Mouse (Mus musculus): ENCODE measurements around the gene Foxf2. TPM values are rescaled to one million over a fixed set of nuclear protein-coding genes. Genes with fewer than 3 reads are reported as not detected.
A peak's percentile ranks its signal among the peaks of the same experiment; 100 is the strongest.

Foxf2 gene
- polyA plus RNA-seq, 1 experiment from 2014 or later, result 5.2 TPM

DNA sequence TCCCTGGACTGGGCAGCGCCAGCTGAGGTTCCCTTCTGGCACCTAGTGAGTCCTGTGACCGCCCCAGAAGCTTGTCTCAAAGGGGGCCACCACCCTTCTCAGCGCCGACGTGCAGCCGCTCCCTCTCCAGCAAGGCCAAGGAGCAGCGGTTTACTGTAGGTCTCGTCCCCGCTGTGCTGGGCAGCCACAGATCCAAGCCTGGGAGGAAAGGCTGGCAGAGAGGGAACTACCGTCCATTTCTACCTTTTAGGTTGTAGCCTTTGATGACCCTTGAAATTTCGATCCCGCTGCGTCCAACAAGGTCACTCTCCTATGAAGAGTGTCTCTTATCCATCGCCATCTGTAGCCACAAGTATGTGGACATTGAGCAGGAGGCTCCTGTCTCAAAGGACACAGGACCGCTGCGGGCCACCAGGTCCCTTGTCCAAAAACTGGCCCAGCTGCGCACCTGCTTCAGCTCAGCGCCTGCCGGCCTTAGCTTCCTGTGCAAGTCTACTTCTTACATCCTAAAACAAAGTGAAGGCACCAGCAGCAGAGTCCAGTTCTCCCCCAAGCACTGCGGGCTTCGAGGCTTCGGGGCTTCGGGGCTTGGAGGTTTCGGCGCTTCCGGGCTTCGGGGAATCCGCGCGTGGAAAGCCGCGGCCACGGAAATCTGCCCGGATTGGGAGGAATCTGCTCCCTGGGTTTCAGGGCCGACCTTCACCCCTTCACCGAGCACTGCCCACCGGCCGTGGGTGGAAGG, 10.7 kb upstream of the Foxf2 start:
- Histone ChIP-seq H3K9ac (ENCODE audit: low read length) (no peak overlapping the region), H3K36me3 (ENCODE audit: control insufficient read depth, insufficient read depth, low read length) (no peaks in the 10 kb centered on the region), H3K9me3 (ENCODE audit: control insufficient read depth, low read length) (no peaks in the 10 kb centered on the region), H3K27ac (ENCODE audit: low read depth, low read length) (no peak overlapping the region), H3K4me2 (ENCODE audit: low read depth) (no peak overlapping the region), H3K4me3 (ENCODE audit: low read depth, low read length) (no peak overlapping the region), H3K27me3 (ENCODE audit: control insufficient read depth, insufficient read depth, low read length) (peaks cover 82% of the 10 kb centered on the region), H3K4me1 (ENCODE audit: control insufficient read depth, insufficient read depth, low read length) (no peaks in the 10 kb centered on the region)
- no peak for ATAC-seq (ENCODE audit: insufficient read depth, low FRiP score, low TSS enrichment)
- under 1% methylated on average over 38 of the region's 38 CpGs for WGBS
- DNase-seq (ENCODE audit: low spot score), result peak; percentile 49

DNA sequence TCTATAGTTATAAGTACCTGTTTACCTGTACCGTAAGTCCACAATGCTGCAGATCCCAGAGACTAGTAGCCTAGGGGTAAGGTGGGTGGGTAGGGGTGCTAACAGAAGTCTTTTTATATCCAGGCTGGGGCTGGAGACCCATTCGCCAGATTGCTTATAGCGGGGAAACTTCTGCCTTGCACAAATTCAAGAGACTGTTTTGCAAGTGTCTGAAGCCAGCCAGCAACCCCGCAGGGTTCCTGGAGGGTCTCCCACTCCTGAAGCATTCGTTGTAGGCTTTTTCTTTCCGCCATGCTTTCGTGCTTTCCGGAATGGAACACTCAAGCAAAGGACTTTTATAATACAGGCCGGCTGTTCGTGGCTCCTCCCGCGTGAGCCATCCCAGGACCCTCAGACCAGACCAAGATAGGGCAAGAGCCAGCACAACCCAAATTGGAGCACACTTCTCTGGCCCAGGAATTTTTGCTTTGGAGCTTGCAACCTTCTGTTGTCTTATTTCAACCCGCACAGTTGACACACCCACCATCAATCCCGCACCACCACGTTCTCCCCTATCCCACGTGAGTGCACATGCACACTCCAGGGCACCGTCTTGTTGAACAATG, 10.0 kb upstream of the Foxf2 start:
- 2% methylated on average over 17 of the region's 17 CpGs for WGBS
- DNase-seq (ENCODE audit: low spot score) (peak; percentile 34), ATAC-seq (ENCODE audit: insufficient read depth, low FRiP score, low TSS enrichment) (no peak)
- no peak overlapping the region for H3K9ac ChIP-seq (ENCODE audit: low read length)
- H3K4me1 ChIP-seq (ENCODE audit: control insufficient read depth, insufficient read depth, low read length), result no peaks in the 10 kb centered on the region
- H3K4me3 ChIP-seq (ENCODE audit: low read depth, low read length), result no peak overlapping the region
- H3K27me3 ChIP-seq (ENCODE audit: control insufficient read depth, insufficient read depth, low read length), result peaks cover 89% of the 10 kb centered on the region
- H3K36me3 ChIP-seq (ENCODE audit: control insufficient read depth, insufficient read depth, low read length), result no peaks in the 10 kb centered on the region
- H3K4me2 ChIP-seq (ENCODE audit: low read depth), result no peak overlapping the region
- H3K27ac ChIP-seq (ENCODE audit: low read depth, low read length), result no peak overlapping the region
- H3K9me3 ChIP-seq (ENCODE audit: control insufficient read depth, low read length), result no peaks in the 10 kb centered on the region

DNA sequence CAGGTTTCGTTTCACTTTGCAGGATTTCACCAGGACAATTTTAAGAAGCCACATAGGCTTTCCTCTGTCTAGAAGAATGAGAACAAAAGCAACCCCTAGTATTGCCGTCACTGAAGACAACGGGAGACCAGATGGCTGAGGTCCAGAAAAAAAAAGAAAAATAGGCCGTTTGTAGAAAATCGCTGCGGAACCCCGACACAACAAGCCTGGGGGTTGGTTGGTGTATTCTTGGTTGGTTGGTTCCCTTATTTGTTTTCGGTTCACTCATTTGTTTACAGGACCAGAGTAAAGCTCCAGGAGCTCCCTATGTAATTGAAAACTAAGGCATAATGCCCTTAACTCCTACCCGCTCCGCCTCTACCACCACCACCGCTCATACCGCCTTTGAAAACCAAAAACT, 7.6 kb upstream of the Foxf2 start:
- no peaks in the 10 kb centered on the region for H3K4me1 ChIP-seq (ENCODE audit: control insufficient read depth, insufficient read depth, low read length)
- ATAC-seq (ENCODE audit: insufficient read depth, low FRiP score, low TSS enrichment) (no peak), DNase-seq (ENCODE audit: low spot score) (no peak)
- H3K27ac ChIP-seq (ENCODE audit: low read depth, low read length), result no peak overlapping the region
- H3K9me3 ChIP-seq (ENCODE audit: control insufficient read depth, low read length), result no peaks in the 10 kb centered on the region
- H3K27me3 ChIP-seq (ENCODE audit: control insufficient read depth, insufficient read depth, low read length), result peaks cover 98% of the 10 kb centered on the region
- 0% methylated on average over 12 of the region's 12 CpGs for WGBS
- H3K4me2 ChIP-seq (ENCODE audit: low read depth), result peak overlapping the region; percentile 40
- H3K4me3 ChIP-seq (ENCODE audit: low read depth, low read length), result no peak overlapping the region
- no peak overlapping the region for H3K9ac ChIP-seq (ENCODE audit: low read length)
- no peaks in the 10 kb centered on the region for H3K36me3 ChIP-seq (ENCODE audit: control insufficient read depth, insufficient read depth, low read length)

DNA sequence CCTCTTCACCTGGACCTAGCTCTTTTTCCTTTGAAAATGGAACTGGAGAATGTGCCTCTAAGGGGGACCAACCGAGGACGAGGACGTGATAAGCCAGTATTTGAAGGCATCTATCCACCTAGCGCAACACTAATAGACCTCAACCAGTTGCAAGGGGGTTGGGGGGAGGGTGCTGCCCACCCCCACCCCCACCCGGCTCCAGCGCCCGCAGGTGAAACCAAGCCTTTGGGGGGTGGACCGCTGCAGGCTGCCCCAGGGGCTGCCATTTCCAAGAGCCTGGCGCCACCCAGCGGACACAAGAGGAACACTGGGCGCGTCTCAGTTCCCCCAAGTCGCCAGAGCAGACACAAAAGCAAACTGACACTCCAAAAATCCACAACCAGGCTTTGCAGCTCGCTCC, 7.2 kb upstream of the Foxf2 start:
- peak; percentile 39; the same call in 1 of the 2 replicates for ATAC-seq (ENCODE audit: insufficient read depth, low FRiP score, low TSS enrichment)
- peak; percentile 84 for DNase-seq (ENCODE audit: low spot score)
- H3K27me3 ChIP-seq (ENCODE audit: control insufficient read depth, insufficient read depth, low read length), result peaks cover 98% of the 10 kb centered on the region

DNA sequence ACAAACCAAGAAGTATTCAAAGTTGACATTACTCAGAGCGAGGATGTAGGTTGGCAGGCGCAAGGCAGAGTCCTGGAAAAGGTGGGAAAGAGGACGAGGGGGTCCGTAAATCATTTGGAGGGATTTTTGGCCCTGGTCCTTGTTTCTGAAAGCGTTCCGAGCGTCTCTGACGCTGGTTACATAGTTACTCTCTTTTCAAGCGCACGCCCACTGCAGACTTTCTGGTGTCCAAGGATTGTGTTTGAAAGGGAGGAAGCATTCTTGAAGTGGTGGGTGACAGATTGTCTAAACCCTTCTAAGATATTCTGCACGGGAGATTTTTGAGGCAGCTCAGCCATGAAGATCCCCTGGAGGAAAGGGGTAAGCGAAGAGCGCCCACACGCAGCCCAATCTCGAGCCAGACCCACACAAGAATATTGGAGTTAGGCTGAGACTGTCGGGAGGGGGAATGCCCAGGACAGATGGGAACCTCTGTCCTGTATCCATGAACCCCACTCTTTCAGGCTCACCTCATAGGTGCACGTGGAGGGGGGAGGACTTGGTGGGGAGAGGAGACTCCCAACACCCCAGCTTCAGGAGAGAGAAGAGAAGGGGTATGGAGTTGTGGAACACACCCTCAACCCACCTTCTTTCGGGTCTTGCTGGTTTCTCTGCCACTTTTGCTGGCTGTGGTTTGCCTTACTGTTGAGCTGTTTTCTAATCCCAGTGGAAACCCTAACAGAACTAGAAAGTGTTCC, 6.5 kb upstream of the Foxf2 start:
- WGBS, result 2% methylated on average over 18 of the region's 18 CpGs
- peaks cover 98% of the 10 kb centered on the region for H3K27me3 ChIP-seq (ENCODE audit: control insufficient read depth, insufficient read depth, low read length)
- no peak overlapping the region for H3K27ac ChIP-seq (ENCODE audit: low read depth, low read length)
- no peaks in the 10 kb centered on the region for H3K9me3 ChIP-seq (ENCODE audit: control insufficient read depth, low read length)
- H3K4me1 ChIP-seq (ENCODE audit: control insufficient read depth, insufficient read depth, low read length), result no peaks in the 10 kb centered on the region
- H3K9ac ChIP-seq (ENCODE audit: low read length), result no peak overlapping the region
- ATAC-seq (ENCODE audit: insufficient read depth, low FRiP score, low TSS enrichment) (no peak), DNase-seq (ENCODE audit: low spot score) (no peak)
- no peak overlapping the region for H3K4me3 ChIP-seq (ENCODE audit: low read depth, low read length)
- no peak overlapping the region for H3K4me2 ChIP-seq (ENCODE audit: low read depth)
- no peaks in the 10 kb centered on the region for H3K36me3 ChIP-seq (ENCODE audit: control insufficient read depth, insufficient read depth, low read length)

More for the DNA sequence above, 7.2 kb upstream of the Foxf2 start:
- H3K36me3 ChIP-seq (ENCODE audit: control insufficient read depth, insufficient read depth, low read length), result no peaks in the 10 kb centered on the region
- peak overlapping the region; percentile 40 for H3K4me2 ChIP-seq (ENCODE audit: low read depth)
- 0 out of 2 replicates have a peak overlapping the region, but pooled peaks have one; percentile 10 for H3K4me3 ChIP-seq (ENCODE audit: low read depth, low read length)
- WGBS, result 0% methylated on average over 14 of the region's 14 CpGs
- no peak overlapping the region for H3K9ac ChIP-seq (ENCODE audit: low read length)
- H3K4me1 ChIP-seq (ENCODE audit: control insufficient read depth, insufficient read depth, low read length), result no peaks in the 10 kb centered on the region
- no peaks in the 10 kb centered on the region for H3K9me3 ChIP-seq (ENCODE audit: control insufficient read depth, low read length)
- H3K27ac ChIP-seq (ENCODE audit: low read depth, low read length), result no peak overlapping the region

DNA sequence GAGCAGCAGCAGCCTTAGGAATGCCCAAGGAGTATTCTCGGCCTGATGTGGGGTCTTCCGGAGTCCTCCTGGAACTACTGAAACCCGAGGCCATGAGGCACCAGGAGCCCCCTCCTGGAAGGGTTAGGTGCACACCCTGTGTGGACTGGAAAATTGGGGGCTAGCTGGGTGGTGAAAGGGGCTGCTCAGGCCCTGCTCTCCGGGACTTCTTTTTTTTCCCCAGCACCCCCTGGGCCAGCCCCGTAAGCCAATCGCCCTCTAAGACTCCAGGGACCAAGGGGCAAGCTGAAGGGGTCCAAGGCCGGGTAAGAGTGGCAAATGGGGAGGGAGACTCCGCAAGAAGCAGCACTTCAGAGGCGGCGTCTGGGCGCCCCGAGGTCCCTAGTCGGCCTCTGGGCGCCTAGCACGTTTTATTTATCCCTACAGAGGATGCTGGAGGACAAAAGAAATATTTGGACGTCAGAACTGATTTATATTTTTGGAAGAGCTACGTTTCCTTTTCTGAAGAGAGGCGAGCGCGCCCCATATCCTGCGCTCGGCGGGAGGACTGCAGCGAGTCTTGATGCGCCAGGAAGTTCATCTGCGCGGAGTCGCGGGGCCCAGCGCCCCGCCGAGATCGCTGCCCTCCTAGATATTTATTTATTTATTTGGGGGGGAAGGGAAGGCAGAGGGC, 5.7 kb upstream of the Foxf2 start:
- H3K27ac ChIP-seq (ENCODE audit: low read depth, low read length), result no peak overlapping the region
- no peaks in the 10 kb centered on the region for H3K36me3 ChIP-seq (ENCODE audit: control insufficient read depth, insufficient read depth, low read length)
- ATAC-seq (ENCODE audit: insufficient read depth, low FRiP score, low TSS enrichment) (no peak), DNase-seq (ENCODE audit: low spot score) (peak; percentile 35)
- 0 out of 2 replicates have a peak, but pooled peaks cover 3% of the 10 kb centered on the region for H3K4me1 ChIP-seq (ENCODE audit: control insufficient read depth, insufficient read depth, low read length)
- 0% methylated on average over 33 of the region's 33 CpGs for WGBS
- no peak overlapping the region for H3K4me2 ChIP-seq (ENCODE audit: low read depth)
- no peak overlapping the region for H3K4me3 ChIP-seq (ENCODE audit: low read depth, low read length)
- H3K9me3 ChIP-seq (ENCODE audit: control insufficient read depth, low read length), result no peaks in the 10 kb centered on the region
- H3K9ac ChIP-seq (ENCODE audit: low read length), result no peak overlapping the region
- peaks cover 98% of the 10 kb centered on the region for H3K27me3 ChIP-seq (ENCODE audit: control insufficient read depth, insufficient read depth, low read length)

DNA sequence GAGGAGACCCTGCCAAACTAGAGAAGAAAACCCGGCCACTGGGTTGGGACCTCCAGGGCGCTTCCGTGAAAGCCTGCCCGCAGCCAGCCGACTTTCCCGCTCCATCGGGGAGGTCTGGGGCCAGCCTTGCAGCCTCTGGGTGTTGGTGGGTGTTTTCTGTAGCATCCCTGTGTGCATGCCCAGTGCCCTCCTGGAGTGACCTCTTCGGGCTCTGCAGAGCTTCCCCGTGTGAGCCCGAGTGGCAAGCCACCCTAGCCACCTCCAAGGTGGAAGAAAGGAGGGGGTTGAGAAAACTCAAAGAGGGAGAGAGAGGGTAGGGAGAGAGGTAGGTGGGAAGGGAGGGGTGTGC, 5.1 kb upstream of the Foxf2 start:
- no peak overlapping the region for H3K4me3 ChIP-seq (ENCODE audit: low read depth, low read length)
- H3K9ac ChIP-seq (ENCODE audit: low read length), result no peak overlapping the region
- ATAC-seq (ENCODE audit: insufficient read depth, low FRiP score, low TSS enrichment), result no peak
- DNase-seq (ENCODE audit: low spot score), result peak; percentile 20
- H3K36me3 ChIP-seq (ENCODE audit: control insufficient read depth, insufficient read depth, low read length), result no peaks in the 10 kb centered on the region
- under 1% methylated on average over 10 of the region's 10 CpGs for WGBS
- H3K27me3 ChIP-seq (ENCODE audit: control insufficient read depth, insufficient read depth, low read length), result peaks cover 98% of the 10 kb centered on the region
- no peak overlapping the region for H3K4me2 ChIP-seq (ENCODE audit: low read depth)
- H3K4me1 ChIP-seq (ENCODE audit: control insufficient read depth, insufficient read depth, low read length), result peaks cover 7% of the 10 kb centered on the region; the same call in 1 of the 2 replicates
- H3K9me3 ChIP-seq (ENCODE audit: control insufficient read depth, low read length), result no peaks in the 10 kb centered on the region
- no peak overlapping the region for H3K27ac ChIP-seq (ENCODE audit: low read depth, low read length)

DNA sequence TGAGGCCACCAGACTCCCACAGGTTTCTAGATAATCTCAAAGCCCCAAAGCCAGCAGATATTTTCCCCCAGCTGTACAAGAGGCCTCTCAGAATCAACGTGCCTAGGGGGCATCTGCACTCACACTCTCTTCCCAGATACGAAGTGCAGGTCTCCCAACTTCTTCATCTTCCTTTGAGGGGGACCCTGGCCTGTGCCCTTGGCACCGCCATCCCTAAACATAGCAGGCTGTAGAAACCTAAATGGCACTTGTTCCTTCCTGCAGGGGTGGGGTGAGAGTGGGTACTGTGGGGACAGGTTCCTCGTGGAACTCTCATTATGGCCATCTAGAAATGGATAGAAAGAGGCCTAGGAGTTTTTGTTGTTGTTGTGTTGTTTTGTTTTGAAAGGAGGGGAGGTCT, 4.7 kb upstream of the Foxf2 start:
- no peak overlapping the region for H3K4me3 ChIP-seq (ENCODE audit: low read depth, low read length)
- H3K27ac ChIP-seq (ENCODE audit: low read depth, low read length), result no peak overlapping the region
- ATAC-seq (ENCODE audit: insufficient read depth, low FRiP score, low TSS enrichment), result no peak
- peaks cover 11% of the 10 kb centered on the region; the same call in 1 of the 2 replicates for H3K4me1 ChIP-seq (ENCODE audit: control insufficient read depth, insufficient read depth, low read length)
- 3% methylated on average over 4 of the region's 4 CpGs for WGBS
- H3K4me2 ChIP-seq (ENCODE audit: low read depth), result no peak overlapping the region
- no peaks in the 10 kb centered on the region for H3K36me3 ChIP-seq (ENCODE audit: control insufficient read depth, insufficient read depth, low read length)
- no peaks in the 10 kb centered on the region for H3K9me3 ChIP-seq (ENCODE audit: control insufficient read depth, low read length)
- H3K9ac ChIP-seq (ENCODE audit: low read length), result no peak overlapping the region
- peak; percentile 11 for DNase-seq (ENCODE audit: low spot score)
- peaks cover 98% of the 10 kb centered on the region for H3K27me3 ChIP-seq (ENCODE audit: control insufficient read depth, insufficient read depth, low read length)
